Comparison of ENCODE assay signal across 14 mouse cellular contexts in the genomic region with DNA sequence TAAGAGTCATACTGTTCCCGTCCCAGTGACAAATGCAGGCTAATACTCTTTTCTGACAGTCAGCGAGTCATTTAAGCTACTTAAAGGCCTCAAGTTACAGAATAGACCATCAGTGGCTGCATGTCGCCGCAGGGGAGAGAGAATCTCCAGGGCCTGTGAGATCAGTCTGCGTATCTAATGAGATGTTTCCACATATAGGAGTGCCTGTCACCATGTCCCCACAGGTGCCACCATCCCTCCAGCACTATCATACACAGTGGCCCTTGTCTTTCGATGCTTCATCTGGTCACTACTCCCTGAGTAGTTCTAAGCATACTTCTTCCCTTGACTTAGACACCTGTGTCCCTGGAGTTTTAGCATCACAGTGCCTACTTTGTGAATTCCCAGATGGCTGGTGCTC.
"Had no signal": no experiment of that assay in that cellular context is flagged by ENCODE, and none has a peak within 500 bp of the region (broad histone marks: within the 10 kb centered on the region; RNA-seq: fewer than 3 reads in every experiment).

No protein-coding gene starts in this region.

- H3K4me2 ChIP-seq: liver, embryonic 13.5 days had no signal

- H3K27me3 ChIP-seq: liver, embryonic 13.5 days had no signal

- H3K36me3 ChIP-seq: liver, embryonic 13.5 days had no signal

- H3K9ac ChIP-seq: liver, embryonic 13.5 days had no signal

- H3K4me1 ChIP-seq: liver, embryonic 13.5 days had no signal

- H3K27ac ChIP-seq: kidney, postnatal 0 days; layer of hippocampus, adult 2 months; left cerebral cortex, adult 2 months; liver, embryonic 13.5 days; macrophage had no signal

- H3K4me3 ChIP-seq: layer of hippocampus, adult 2 months; left cerebral cortex, adult 2 months; liver, embryonic 13.5 days had no signal

- DNase-seq: kidney, adult 2 months; kidney, postnatal 25 days; layer of hippocampus, adult 9-11 months; layer of hippocampus, postnatal 36 days; liver, embryonic 13.5 days; lung, adult 2 months; thymus, adult 18-20 months; thymus, postnatal 14 days; thymus, postnatal 4 days had no signal

- ATAC-seq: intestine, postnatal 0 days had no signal

- H3K9me3 ChIP-seq: liver, embryonic 13.5 days had no signal
